Mouse (Mus musculus) bone marrow macrophage, adult 2 months (primary cell): Measurements from ENCODE around the gene Foxp3.

Source experiments
- CTCF ChIP-seq: IDR thresholded peaks from 2 replicates; pipeline ENCODE4 v1.5.1; 2012; ENCODE audit warnings: low read depth, mild to moderate bottlenecking, low read length, moderate library complexity
- POLR2A ChIP-seq: IDR thresholded peaks from 2 replicates; pipeline ENCODE4 v1.6.1; 2012; ENCODE audit warnings: mild to moderate bottlenecking, low read depth, low read length, borderline replicate concordance

DNA sequence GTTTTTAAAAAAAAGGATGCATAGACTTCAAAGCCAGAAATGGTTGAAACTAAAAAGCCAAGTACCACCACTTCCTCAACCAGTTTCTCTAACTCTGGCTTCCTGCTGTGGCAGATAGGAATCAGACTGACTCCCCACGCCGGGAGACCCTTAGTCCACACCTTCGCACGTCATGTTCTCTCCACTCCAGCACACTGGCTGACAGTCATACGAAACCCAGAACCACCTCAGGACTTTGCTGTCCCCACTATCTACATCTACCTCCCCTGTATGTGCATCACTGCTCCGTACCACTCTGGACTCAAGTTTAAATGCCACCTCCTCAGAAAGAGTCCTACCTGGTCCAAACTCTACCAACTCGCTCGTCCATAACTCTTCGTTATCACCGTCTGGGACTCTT, 978 bp upstream of the Foxp3 start:
- TF ChIP-seq POLR2A: no peak
- TF ChIP-seq CTCF: no peak
